Mouse (Mus musculus): ENCODE results near the gene Bloc1s3.

Gene Bloc1s3

GRCm38 (mm10) chr7:19508150-19508923 is at the start of gene Bloc1s3, which contains the start of gene Trappc6a:
Bloc1s3 (minus strand) TSS chr7:19508367.
Trappc6a (plus strand) TSS chr7:19508395.
- peak; percentile 92 to 93 for DNase-seq (ENCODE audit: low spot score in 2 of 2)

- no peak for DNase-seq (ENCODE audit: low spot score in 2 of 2)
Measured at GRCm38 (mm10) chr7:19557086-19557485, 48.9 kb upstream of the Bloc1s3 start.

- no peak for DNase-seq (ENCODE audit: low spot score in 2 of 2)
Measured at GRCm38 (mm10) chr7:19554168-19554567, 46.0 kb upstream of the Bloc1s3 start.

GRCm38 (mm10) chr7:19552443-19552842 is 44.3 kb upstream of the Bloc1s3 start:
- DNase-seq (ENCODE audit: low spot score in 2 of 2), result no peak

- no peak for DNase-seq (ENCODE audit: low spot score in 2 of 2)
Measured at GRCm38 (mm10) chr7:19551634-19552033, 43.5 kb upstream of the Bloc1s3 start.

GRCm38 (mm10) chr7:19549394-19549793 is 41.2 kb upstream of the Bloc1s3 start:
- no peak for DNase-seq (ENCODE audit: low spot score in 2 of 2)

- DNase-seq (ENCODE audit: low spot score in 2 of 2), result no peak
Measured at GRCm38 (mm10) chr7:19547344-19547969, 39.3 kb upstream of the Bloc1s3 start.

- DNase-seq (ENCODE audit: low spot score in 2 of 2), result no peak
Measured at GRCm38 (mm10) chr7:19546007-19546406, 37.8 kb upstream of the Bloc1s3 start.

GRCm38 (mm10) chr7:19543584-19543983 is 35.4 kb upstream of the Bloc1s3 start:
- DNase-seq (ENCODE audit: low spot score in 2 of 2), result peak in 1 of 2 experiments; percentile 60

- DNase-seq (ENCODE audit: low spot score in 2 of 2), result no peak
Measured at GRCm38 (mm10) chr7:19542155-19542691, 34.1 kb upstream of the Bloc1s3 start.

GRCm38 (mm10) chr7:19541681-19542154 is 33.6 kb upstream of the Bloc1s3 start:
- no peak for DNase-seq (ENCODE audit: low spot score in 2 of 2)

GRCm38 (mm10) chr7:19540771-19541566 is 32.8 kb upstream of the Bloc1s3 start:
- no peak for DNase-seq (ENCODE audit: low spot score in 2 of 2)

GRCm38 (mm10) chr7:19534676-19535075 is 26.5 kb upstream of the Bloc1s3 start:
- no peak for DNase-seq (ENCODE audit: low spot score in 2 of 2)

GRCm38 (mm10) chr7:19532240-19532639 is 24.1 kb upstream of the Bloc1s3 start:
- DNase-seq (ENCODE audit: low spot score in 2 of 2), result no peak

- DNase-seq (ENCODE audit: low spot score in 2 of 2), result no peak
Measured at GRCm38 (mm10) chr7:19531077-19531476, 22.9 kb upstream of the Bloc1s3 start.

GRCm38 (mm10) chr7:19525105-19525481 is 16.9 kb upstream of the Bloc1s3 start:
- no peak for DNase-seq (ENCODE audit: low spot score in 2 of 2)

GRCm38 (mm10) chr7:19524420-19525104 is 16.4 kb upstream of the Bloc1s3 start:
- no peak for DNase-seq (ENCODE audit: low spot score in 2 of 2)

- DNase-seq (ENCODE audit: low spot score in 2 of 2), result peak; percentile 51 to 66
Measured at GRCm38 (mm10) chr7:19523757-19524419, 15.7 kb upstream of the Bloc1s3 start.

- DNase-seq (ENCODE audit: low spot score in 2 of 2), result no peak
Measured at GRCm38 (mm10) chr7:19523017-19523756, 15.0 kb upstream of the Bloc1s3 start.

GRCm38 (mm10) chr7:19520032-19520431 is 11.9 kb upstream of the Bloc1s3 start:
- DNase-seq (ENCODE audit: low spot score in 2 of 2), result no peak

Measured in spleen, postnatal 10 days (tissue).